10 mouse cellular contexts compared by ENCODE assay signal in genomic region chr12:108541088-108541487, GRCm38 (mm10). TPM values are rescaled to one million over a fixed set of nuclear protein-coding genes. Genes with fewer than 3 reads are reported as not detected.
DNase-seq lines count a peak whose midpoint lies in the region; ATAC-seq and TF ChIP-seq lines count a peak whose summit lies in the region.
"Had no signal": no experiment of that assay in that cellular context is flagged by ENCODE, and none has a peak within 500 bp of the region (broad histone marks: within the 10 kb centered on the region; RNA-seq: fewer than 3 reads in every experiment).

No protein-coding gene starts in this region.

- no peaks in the 10 kb centered on the region for H3K9me3 ChIP-seq in MEL (replicated peaks; ENCODE audit: insufficient read depth, low read length)
- no peaks in the 10 kb centered on the region for H3K9me3 ChIP-seq in lung, embryonic 14.5 days (ENCODE audit: low read depth, low read length)
- H3K9me3 ChIP-seq: embryonic facial prominence, embryonic 12.5 days; limb, embryonic 12.5 days had no signal

- no peak for ATAC-seq in lung, embryonic 14.5 days (ENCODE audit: insufficient read depth)

- no peak overlapping the region for H3K4me2 ChIP-seq in lung, embryonic 14.5 days
- H3K4me2 ChIP-seq: embryonic facial prominence, embryonic 12.5 days; limb, embryonic 12.5 days had no signal

- H3K4me1 ChIP-seq in MEL (ENCODE audit: control insufficient read depth in 1 of 2, insufficient read depth in 2 of 2, low read length in 2 of 2), result no peaks in the 10 kb centered on the region
- H3K4me1 ChIP-seq in lung, embryonic 14.5 days (ENCODE audit: insufficient read depth), result no peaks in the 10 kb centered on the region
- H3K4me1 ChIP-seq: embryonic facial prominence, embryonic 12.5 days; limb, embryonic 12.5 days had no signal

- WGBS in lung, embryonic 14.5 days, result 21% methylated on average over 6 of the region's 6 CpGs

- no peaks in the 10 kb centered on the region for H3K36me3 ChIP-seq in MEL (ENCODE audit: control insufficient read depth in 1 of 2, insufficient read depth in 2 of 2, low read length in 2 of 2)
- H3K36me3 ChIP-seq in lung, embryonic 14.5 days (ENCODE audit: insufficient read depth), result peaks cover 30% of the 10 kb centered on the region

- no peak overlapping the region for H3K27ac ChIP-seq in MEL (ENCODE audit: control insufficient read depth, low read depth, low read length)
- no peak overlapping the region for H3K27ac ChIP-seq in lung, embryonic 14.5 days (ENCODE audit: low read depth)
- H3K27ac ChIP-seq: embryonic facial prominence, embryonic 12.5 days; limb, embryonic 12.5 days had no signal

- no peaks in the 10 kb centered on the region for H3K79me2 ChIP-seq in MEL (ENCODE audit: control insufficient read depth, insufficient read depth, low read length, poor library complexity)

- TF ChIP-seq POLR2A in MEL (IDR thresholded peaks at IDR 0.05; ENCODE audit: control insufficient read depth in 1 of 2, insufficient read depth in 1 of 2, low read depth in 1 of 2, low read length in 2 of 2, poor library complexity in 1 of 2), result no peak

- H3K27me3 ChIP-seq in MEL (ENCODE audit: control insufficient read depth in 1 of 2, insufficient read depth in 2 of 2, low read length in 2 of 2), result no peaks in the 10 kb centered on the region
- H3K27me3 ChIP-seq in lung, embryonic 14.5 days (ENCODE audit: insufficient read depth, low read length), result no peaks in the 10 kb centered on the region
- H3K27me3 ChIP-seq: limb, embryonic 12.5 days had no signal

- H3K9ac ChIP-seq in MEL (ENCODE audit: control insufficient read depth, low read depth, low read length, poor library complexity, severe bottlenecking), result no peak overlapping the region
- no peak overlapping the region for H3K9ac ChIP-seq in lung, embryonic 14.5 days
- H3K9ac ChIP-seq: embryonic facial prominence, embryonic 12.5 days; limb, embryonic 12.5 days had no signal

- DNase-seq in kidney, adult 18-20 months, result peak; percentile 39
- no peak for DNase-seq in kidney, adult 11 months
- peak; percentile 38 for DNase-seq in MEL (ENCODE audit: low read depth, low spot score)
- peak; percentile 76 to 83 for DNase-seq in cerebellum, postnatal 10 days
- DNase-seq in induced T-regulatory cell, adult 2 months (ENCODE audit: low read depth), result peak; percentile 61
- peak; percentile 83 for DNase-seq in lung, embryonic 14.5 days
- DNase-seq in retina, postnatal 1 day, result peak; percentile 75
- DNase-seq in ovary, postnatal 36 days (ENCODE audit: low spot score), result no peak

- H3K4me3 ChIP-seq in MEL (ENCODE audit: control insufficient read depth in 1 of 2, insufficient read depth in 1 of 2, low read depth in 2 of 2, low read length in 2 of 2), result no peak overlapping the region
- H3K4me3 ChIP-seq in lung, embryonic 14.5 days (ENCODE audit: low read depth, low read length), result no peak overlapping the region
- H3K4me3 ChIP-seq: embryonic facial prominence, embryonic 12.5 days; limb, embryonic 12.5 days had no signal

- peak; percentile 65 for TF ChIP-seq RAD21 in MEL (IDR thresholded peaks at IDR 0.05; ENCODE audit: low read depth, low read length)

- TF ChIP-seq EP300 in MEL (IDR thresholded peaks at IDR 0.05; ENCODE audit: low read depth in 1 of 2, low read length in 2 of 2), result no peak

- peak; percentile 69 to 74 (median 74) for TF ChIP-seq CTCF in MEL (IDR thresholded peaks at IDR 0.05 in 2 of 3, conservative IDR thresholded peaks at IDR 0.05 in 1 of 3; ENCODE audit: control insufficient read depth in 1 of 3, insufficient read depth in 1 of 3, low read depth in 2 of 3, low read length in 3 of 3, poor library complexity in 1 of 3, severe bottlenecking in 1 of 3)
- TF ChIP-seq CTCF in lung, embryonic 14.5 days (IDR thresholded peaks at IDR 0.05; ENCODE audit: low read depth), result peak; percentile 88

TF ChIP-seq in MEL, 35 proteins besides CTCF, POLR2A, EP300 and RAD21:
- no peak for TF ChIP-seq USF2 (IDR thresholded peaks at IDR 0.05; ENCODE audit: borderline replicate concordance in 1 of 2, insufficient read depth in 1 of 2, low read depth in 1 of 2, low read length in 2 of 2)
- no peak for TF ChIP-seq MAFK (IDR thresholded peaks at IDR 0.05; ENCODE audit: borderline replicate concordance, low read depth, low read length)
- TF ChIP-seq MAZ (IDR thresholded peaks at IDR 0.05; ENCODE audit: low read depth, low read length), result no peak
- TF ChIP-seq POLR2AphosphoS2 (IDR thresholded peaks at IDR 0.05; ENCODE audit: low read length), result no peak
- peak; percentile 55 for TF ChIP-seq SMC3 (IDR thresholded peaks at IDR 0.05; ENCODE audit: low read depth, low read length)
- TF ChIP-seq ZC3H11A (IDR thresholded peaks at IDR 0.05; ENCODE audit: low read depth, low read length), result 0 out of 2 replicates have a peak, but pooled peaks have one; percentile 26

RNA-seq across cellular contexts. Expression of gene Evl, which starts 13.4 kb away (rescaled TPM):
- not detected in 2 replicates for total RNA-seq in MEL (2012; rRNA removed)
- not detected for polyA plus RNA-seq in MEL (2012; ENCODE audit: insufficient read depth in 1 of 2, insufficient read length in 2 of 2, low read depth in 1 of 2, low replicate concordance in 2 of 2, missing spikeins in 1 of 2)
- polyA plus RNA-seq in lung, embryonic 14.5 days (2014; fragmentation: Nextera tagmentation; extraction: Ambion mirVana), result 79.2 and 88.7 TPM in 2 replicates

Comparison
In these comparisons a context has a peak if more than half of its experiments do, and no peak if none do; other contexts are left out.
1. DNase-seq: peak in kidney, adult 18-20 months (single experiment), MEL (single experiment), cerebellum, postnatal 10 days (2 of 2), induced T-regulatory cell, adult 2 months (single experiment), lung, embryonic 14.5 days (single experiment) and retina, postnatal 1 day (single experiment); none in kidney, adult 11 months (single experiment) and ovary, postnatal 36 days (single experiment).
2. RNA of gene Evl, which starts 13.4 kb away (polyA plus RNA-seq): 79.2 to 88.7 TPM in lung, embryonic 14.5 days; not detected in MEL; every median in the first group is over 10 times any median in the second.